Mouse (Mus musculus): ENCODE data around the gene Zpbp2.
A peak's percentile ranks its signal among the peaks of the same experiment; 100 is the strongest.
"Not testable (repeated sequence)": the region's sequence is repeated elsewhere in the genome, so short reads cannot be mapped to it uniquely, and the experiment has no call there.

Zpbp2 gene

DNA sequence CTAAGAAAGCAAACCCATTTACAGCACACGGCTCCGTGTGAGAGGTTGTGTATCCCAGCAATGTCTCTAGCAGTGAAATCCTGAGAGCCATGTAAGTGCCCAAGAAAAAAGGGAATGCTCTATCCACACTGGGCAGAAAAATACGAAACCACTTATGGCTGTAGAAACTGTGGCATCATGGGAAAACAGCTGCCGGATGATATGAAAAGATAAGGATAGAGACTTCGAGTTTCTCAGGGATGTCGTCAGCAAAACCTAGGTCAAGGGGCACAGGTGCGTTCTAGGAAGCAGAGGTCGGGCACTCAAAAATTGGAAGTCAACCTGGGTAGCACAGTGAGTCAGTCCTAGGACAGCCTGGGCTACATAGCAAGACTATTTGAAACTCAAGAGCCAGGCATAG is 38.4 kb downstream of the Zpbp2 start:
- no peak for DNase-seq (ENCODE audit: low spot score)

DNA sequence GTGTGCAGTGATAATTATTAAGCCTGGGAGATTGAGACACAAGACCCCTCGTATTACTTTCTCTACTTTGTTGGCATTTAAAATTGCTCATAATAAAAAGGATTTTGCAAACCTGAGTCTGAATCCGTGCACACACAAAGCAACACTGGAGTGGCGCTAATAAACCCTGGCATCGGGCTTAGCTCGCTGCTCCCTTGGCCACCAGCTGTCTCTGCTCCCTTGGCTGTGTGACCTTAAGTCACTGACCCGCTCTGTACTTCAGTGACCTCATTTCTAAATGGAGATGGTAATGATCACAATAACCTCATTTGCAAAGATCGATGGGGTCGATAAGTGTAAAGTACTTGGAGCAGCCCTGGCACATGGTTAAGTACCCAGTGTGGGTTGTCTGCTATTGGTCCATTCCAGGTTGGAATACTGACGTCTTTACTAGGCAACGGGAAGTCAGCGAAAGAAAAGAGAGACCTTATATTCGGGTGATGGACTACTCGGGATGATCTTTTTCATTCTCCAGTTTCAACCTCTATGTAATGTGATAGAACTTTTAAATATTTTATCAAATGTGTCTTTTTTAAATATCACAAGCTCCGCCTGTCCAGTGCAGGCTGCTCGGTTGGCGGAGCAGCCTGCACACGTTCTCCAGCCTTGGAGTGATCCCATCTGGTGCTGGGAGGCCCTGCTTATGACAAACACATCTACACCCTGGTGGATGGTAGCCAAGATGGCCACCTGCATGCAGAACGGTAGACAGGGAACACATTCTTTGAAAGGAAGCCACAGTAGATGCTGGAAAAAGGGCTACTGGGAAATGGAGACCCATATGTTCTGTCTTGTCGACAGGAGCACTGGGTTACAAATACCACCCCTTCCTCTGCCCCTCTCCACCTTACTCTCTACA is 39.9 kb downstream of the Zpbp2 start:
- DNase-seq (ENCODE audit: low spot score): no peak

DNA sequence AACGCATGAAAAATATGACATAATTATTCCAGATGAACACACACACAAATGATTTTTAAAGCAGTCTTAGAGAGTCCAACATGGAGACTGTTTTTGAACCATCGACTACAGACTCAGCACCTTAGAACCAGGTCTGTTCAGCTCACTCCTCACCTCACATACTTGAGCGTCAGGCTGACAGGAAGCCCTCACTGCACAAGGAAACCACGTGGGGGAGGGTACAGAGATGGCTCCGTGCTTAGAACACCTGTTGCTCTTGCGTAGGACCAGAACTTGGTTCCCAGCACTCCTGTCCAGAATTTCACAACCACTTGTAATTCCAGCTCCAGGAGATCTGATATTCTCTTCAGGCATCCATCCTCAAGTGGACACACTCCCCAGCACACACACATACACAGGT is 44.1 kb downstream of the Zpbp2 start:
- no peak for DNase-seq (ENCODE audit: low spot score)

DNA sequence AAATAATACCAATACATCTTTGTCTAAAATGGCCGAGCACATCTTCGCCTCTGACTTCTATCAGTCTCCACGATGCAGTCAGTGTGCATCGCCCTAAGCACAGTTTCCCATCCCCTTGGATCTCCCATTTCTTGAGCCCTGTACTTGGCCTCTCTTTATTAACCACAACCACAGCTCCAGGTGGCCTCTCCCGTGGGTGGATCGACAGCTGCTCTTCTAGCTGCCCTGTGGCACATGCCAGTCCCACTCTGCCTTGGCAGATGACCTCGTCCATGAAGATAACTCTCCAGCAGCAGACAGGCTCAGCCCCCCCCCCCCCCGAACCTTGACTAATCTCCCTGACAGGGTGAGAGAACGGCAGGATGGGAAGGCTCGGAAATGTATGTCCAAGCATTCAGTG is 44.6 kb downstream of the Zpbp2 start:
- DNase-seq (ENCODE audit: low spot score): no peak

DNA sequence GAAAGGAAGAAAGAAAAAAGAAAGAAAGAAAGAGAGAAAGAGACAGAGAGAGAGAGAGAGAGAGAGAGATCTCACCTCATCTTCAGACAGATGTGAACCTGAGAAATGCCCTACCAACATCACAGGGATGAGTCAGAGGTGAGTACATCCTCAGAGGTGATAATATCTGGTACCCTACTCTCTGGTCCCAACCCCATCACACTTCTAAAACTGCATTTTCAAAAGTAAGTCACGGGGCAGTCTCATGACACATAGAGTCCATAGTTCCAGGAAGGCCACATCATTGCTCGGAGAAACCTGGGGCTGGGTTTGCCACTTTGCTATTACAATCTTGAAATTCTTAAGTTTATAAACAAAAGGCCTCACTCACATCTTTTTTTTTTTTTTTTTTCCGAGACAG is 45.1 kb downstream of the Zpbp2 start:
- no peak for DNase-seq (ENCODE audit: low spot score)

DNA sequence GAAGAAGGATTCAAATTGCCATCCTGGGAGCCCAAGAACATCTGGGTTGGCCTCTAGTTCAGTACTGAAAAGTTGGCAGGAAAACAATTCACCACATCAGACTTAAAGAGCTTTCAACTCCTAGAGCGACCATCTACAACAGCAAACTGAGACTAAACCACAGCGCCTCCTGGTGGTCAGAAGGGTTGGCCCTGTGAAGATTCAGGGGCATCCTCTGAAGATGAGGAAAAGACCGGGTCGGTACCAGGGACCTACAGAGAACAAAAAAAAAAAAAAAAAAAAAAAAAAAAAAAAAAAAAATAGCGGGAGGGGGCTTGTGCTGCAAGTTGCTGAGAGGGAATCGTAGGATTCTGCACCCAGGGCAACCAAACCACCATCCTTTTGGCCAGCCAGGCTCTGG is 46.5 kb downstream of the Zpbp2 start:
- peak; percentile 63 for DNase-seq (ENCODE audit: low spot score)

DNA sequence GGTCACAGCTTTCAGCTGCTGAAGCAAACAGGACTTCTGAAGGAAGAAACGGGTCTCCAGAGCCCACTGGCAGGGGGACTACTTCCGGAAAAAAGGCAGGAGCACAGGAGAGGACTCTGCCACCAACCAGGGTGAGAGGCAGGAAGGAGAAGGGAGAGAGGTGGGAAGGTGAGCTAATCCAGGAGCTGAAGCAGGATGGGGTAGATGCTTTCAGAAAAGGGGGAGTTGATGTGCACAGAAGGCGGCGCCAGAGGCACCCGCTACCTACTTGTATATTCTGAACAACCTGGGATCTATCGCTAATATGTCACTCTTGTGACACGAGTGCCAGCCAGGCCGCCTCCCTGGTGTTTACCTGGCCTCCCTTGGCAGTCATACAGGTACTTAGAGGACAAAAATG is 47.1 kb downstream of the Zpbp2 start, which contains the start of gene Lrrc3c:
Gene Lrrc3c, plus strand, starts transcription at position 301 of the 400 bp plus-strand sequence.
- no peak for DNase-seq (ENCODE audit: low spot score)

DNA sequence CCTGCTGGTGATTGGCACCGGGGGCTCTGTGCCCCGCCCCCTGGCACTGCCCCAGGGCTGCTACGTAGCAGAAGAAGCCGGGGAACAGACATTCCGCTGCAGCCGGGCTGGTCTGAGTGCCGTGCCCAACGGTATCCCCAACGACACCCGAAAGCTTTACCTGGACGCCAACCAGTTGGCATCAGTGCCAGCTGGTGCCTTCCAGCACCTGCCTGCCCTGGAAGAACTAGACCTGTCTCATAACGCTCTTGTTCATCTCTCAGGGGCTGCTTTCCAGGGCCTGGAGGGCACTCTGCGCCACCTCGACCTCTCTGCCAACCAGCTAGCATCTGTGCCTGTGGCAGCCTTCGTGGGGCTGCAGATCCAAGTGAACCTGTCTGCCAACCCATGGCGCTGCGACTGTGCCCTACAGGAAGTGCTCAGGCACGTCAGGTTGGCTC is 48.0 kb downstream of the Zpbp2 start:
- DNase-seq (ENCODE audit: low spot score): no peak

DNA sequence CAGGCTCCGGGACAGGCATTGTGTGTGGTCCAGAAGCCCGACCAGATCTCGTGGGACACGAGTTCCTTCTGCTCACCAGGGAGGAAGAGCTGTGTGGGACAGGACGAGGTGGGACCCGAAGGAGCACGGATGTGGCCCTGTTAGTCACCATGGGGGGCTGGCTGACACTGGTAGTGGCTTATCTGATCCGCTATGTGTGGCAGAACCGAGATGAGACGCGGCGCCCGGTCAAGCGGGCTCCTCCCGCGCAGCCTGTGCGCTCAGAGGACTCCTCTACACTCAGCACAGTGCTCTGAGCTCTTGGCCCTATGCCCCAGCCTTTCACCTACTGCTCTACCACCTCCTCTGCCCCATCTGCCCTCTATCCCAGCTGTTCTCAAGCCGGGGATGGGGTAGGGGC is 48.4 kb downstream of the Zpbp2 start:
- DNase-seq (ENCODE audit: low spot score): peak; percentile 3

DNA sequence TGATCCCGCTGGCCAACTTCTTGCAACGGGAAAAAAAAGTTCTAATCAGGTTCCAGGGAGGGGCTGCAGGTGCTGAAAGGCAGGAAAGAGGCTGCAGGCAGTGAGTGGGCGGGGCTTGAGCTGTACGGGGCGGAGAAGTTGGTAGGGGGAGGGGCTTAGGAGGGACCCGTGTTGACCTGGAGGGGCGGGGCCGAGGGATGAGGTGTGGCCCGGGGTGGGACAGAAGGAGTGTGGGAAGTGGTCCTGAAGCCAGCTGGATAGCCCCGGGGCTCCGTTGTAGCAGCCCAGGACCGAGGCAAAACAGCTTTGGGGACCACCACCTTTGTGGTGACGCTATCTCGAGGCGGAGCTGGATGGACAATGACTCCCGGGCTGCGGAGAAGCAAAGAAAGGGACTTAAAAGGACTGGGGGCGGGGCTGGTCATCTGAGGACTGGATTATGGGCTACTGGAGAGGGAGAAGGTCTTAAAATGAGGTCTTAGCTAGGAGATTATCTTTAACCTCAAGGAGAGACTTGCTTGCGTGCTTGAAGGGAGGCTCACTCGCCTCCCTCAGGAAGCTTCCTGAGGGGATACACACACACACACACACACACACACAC is 51.3 kb downstream of the Zpbp2 start:
- DNase-seq (ENCODE audit: low spot score): peak; percentile 42

DNA sequence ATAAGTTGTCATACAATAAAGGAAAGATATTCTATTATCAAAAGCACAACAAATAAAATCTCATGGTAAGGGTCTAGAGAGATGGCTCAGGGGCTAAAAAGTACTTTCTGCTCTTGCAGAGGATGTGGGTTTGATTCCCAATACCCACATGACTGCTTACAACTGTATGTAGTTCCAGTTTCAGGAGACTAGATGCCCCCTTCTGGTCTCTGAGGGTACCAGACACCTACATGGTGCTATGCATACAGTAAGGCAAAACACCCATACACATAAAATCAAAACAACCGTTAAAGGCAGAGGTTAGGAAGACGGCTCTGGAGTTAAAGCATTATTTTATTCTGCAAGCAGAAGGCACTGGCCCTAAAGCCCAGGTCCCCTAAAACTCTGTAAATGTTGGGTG is 53.1 kb downstream of the Zpbp2 start:
- no peak for DNase-seq (ENCODE audit: low spot score)

DNA sequence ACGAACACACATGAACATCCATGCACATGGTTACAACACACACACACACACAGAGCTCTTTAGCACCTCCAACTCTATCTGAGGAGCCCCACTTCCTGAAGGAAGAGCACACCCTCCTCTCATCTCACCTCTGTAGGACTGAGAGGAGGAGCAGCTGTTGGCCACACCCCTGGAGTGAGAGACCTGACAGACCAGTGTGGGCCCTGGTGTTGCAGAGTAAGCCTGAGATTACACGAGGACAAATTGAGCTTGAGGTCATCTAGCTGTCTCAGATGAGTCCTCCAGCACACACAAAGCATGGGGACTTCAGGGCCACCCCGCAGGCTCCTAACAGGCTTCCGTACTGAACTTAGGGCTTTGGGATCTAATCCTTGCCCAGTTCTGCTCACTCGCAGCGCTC is 54.0 kb downstream of the Zpbp2 start:
- DNase-seq (ENCODE audit: low spot score): not testable (repeated sequence)

DNA sequence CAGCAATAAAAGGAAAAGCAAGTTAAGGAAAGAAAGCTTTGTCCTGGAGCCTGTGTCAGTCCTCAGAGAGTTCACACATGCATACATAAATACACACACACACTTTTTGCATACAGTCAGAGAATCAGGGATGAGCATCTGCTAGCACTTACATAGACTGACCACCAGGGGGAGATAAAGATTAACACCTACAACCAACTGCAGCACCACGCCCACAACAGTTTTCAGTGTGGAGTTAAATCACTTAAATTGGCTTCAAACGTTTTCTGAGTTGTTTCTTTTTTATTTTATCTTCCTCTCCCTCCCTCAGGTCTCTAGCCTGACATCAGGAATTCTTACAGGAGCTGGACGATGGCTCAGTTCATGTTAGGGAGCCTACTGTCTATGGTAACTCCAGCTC is 55.9 kb downstream of the Zpbp2 start:
- no peak for DNase-seq (ENCODE audit: low spot score)
